Comparison of ENCODE assay signal across 1 mouse cellular context in genomic region chr10:58254635-58255175, GRCm38 (mm10).
TF ChIP-seq lines count a peak whose summit lies in the region.

No protein-coding gene starts in this region.

TF ChIP-seq in MEL, 35 proteins besides CTCF, POLR2A, EP300 and RAD21 (continued from another document):
- TF ChIP-seq ZKSCAN1 (IDR thresholded peaks at IDR 0.05; ENCODE audit: low read depth, low read length), result no peak
- no peak for TF ChIP-seq ELF1 (IDR thresholded peaks at IDR 0.05; ENCODE audit: low read depth, low read length)
- TF ChIP-seq ZMIZ1 (IDR thresholded peaks at IDR 0.05; ENCODE audit: low read depth, low read length), result no peak
- TF ChIP-seq ZNF384 (IDR thresholded peaks at IDR 0.05; ENCODE audit: low read depth, low read length), result no peak
- TF ChIP-seq SIN3A (IDR thresholded peaks at IDR 0.05; ENCODE audit: low read length), result no peak
- no peak for TF ChIP-seq RCOR1 (IDR thresholded peaks at IDR 0.05; ENCODE audit: low read depth, low read length)
- no peak for TF ChIP-seq JUND (IDR thresholded peaks at IDR 0.05; ENCODE audit: low read depth, low read length)
- TF ChIP-seq GABPA (IDR thresholded peaks at IDR 0.05; ENCODE audit: low read depth, low read length), result no peak
- no peak for TF ChIP-seq MXI1 (IDR thresholded peaks at IDR 0.05; ENCODE audit: low read depth, low read length)
- TF ChIP-seq HCFC1 (IDR thresholded peaks at IDR 0.05; ENCODE audit: low read depth, low read length), result no peak
- peak; percentile 51; the same call in 1 of the 2 replicates for TF ChIP-seq BHLHE40 (IDR thresholded peaks at IDR 0.05; ENCODE audit: borderline replicate concordance, low read depth, low read length)
- no peak for TF ChIP-seq CHD2 (IDR thresholded peaks at IDR 0.05; ENCODE audit: low read length)
- TF ChIP-seq USF1 (IDR thresholded peaks at IDR 0.05; ENCODE audit: low read depth, low read length), result peak; percentile 85
- TF ChIP-seq MAFK (IDR thresholded peaks at IDR 0.05; ENCODE audit: borderline replicate concordance, low read depth, low read length), result no peak
- TF ChIP-seq GATA1 (IDR thresholded peaks at IDR 0.05; ENCODE audit: low read depth, low read length), result 0 out of 2 replicates have a peak, but pooled peaks have one; percentile 11
- TF ChIP-seq TBP (IDR thresholded peaks at IDR 0.05; ENCODE audit: low read depth, low read length), result no peak
- TF ChIP-seq MEF2A (IDR thresholded peaks at IDR 0.05; ENCODE audit: extremely low read depth, insufficient replicate concordance, low read depth, low read length, poor library complexity, severe bottlenecking), result no peak
- no peak for TF ChIP-seq TCF12 (IDR thresholded peaks at IDR 0.05; ENCODE audit: low read depth, low read length)
- no peak for TF ChIP-seq KAT2A (conservative IDR thresholded peaks at IDR 0.05; ENCODE audit: low read depth, low read length)
